Mouse (Mus musculus): Measurements from ENCODE around the gene Cdk8. TPM values are rescaled to one million over a fixed set of nuclear protein-coding genes. Genes with fewer than 3 reads are reported as not detected.

The Cdk8 gene
- polyA plus RNA-seq, 1 experiment from 2014 or later: 29.8 TPM

- no peaks in the 10 kb centered on the region for H3K4me1 ChIP-seq (ENCODE audit: insufficient read depth)
- no peaks in the 10 kb centered on the region for H3K9me3 ChIP-seq (ENCODE audit: low read depth, low read length)
- ATAC-seq (ENCODE audit: insufficient read depth) (no peak), DNase-seq (no peak)
- no peak overlapping the region for H3K4me2 ChIP-seq
- 80% methylated on average over 13 of the region's 13 CpGs for WGBS
- TF ChIP-seq CTCF (IDR thresholded peaks at IDR 0.05; ENCODE audit: low read depth): no peak
- H3K4me3 ChIP-seq (ENCODE audit: low read depth, low read length): no peak overlapping the region
- H3K9ac ChIP-seq: no peak overlapping the region
- no peak overlapping the region for H3K27ac ChIP-seq (ENCODE audit: low read depth)
- peaks cover 72% of the 10 kb centered on the region for H3K36me3 ChIP-seq (ENCODE audit: insufficient read depth)
- H3K27me3 ChIP-seq (ENCODE audit: insufficient read depth, low read length): no peaks in the 10 kb centered on the region
Observed at GRCm38 (mm10) chr5:146298807-146299519, 67.9 kb downstream of the Cdk8 start.

- H3K9me3 ChIP-seq (ENCODE audit: low read depth, low read length): no peaks in the 10 kb centered on the region
- no peak overlapping the region for H3K9ac ChIP-seq
- no peak overlapping the region for H3K27ac ChIP-seq (ENCODE audit: low read depth)
- DNase-seq: peak; percentile 63
- H3K27me3 ChIP-seq (ENCODE audit: insufficient read depth, low read length): no peaks in the 10 kb centered on the region
- no peak for TF ChIP-seq CTCF (IDR thresholded peaks at IDR 0.05; ENCODE audit: low read depth)
- WGBS: 80% methylated on average over 8 of the region's 8 CpGs
- no peak overlapping the region for H3K4me3 ChIP-seq (ENCODE audit: low read depth, low read length)
- peaks cover 71% of the 10 kb centered on the region for H3K36me3 ChIP-seq (ENCODE audit: insufficient read depth)
- ATAC-seq (ENCODE audit: insufficient read depth): no peak
- H3K4me1 ChIP-seq (ENCODE audit: insufficient read depth): no peaks in the 10 kb centered on the region
- H3K4me2 ChIP-seq: no peak overlapping the region
Observed at GRCm38 (mm10) chr5:146299520-146299870, 68.5 kb downstream of the Cdk8 start.

- Histone ChIP-seq H3K9me3 (ENCODE audit: low read depth, low read length) (no peaks in the 10 kb centered on the region), H3K4me2 (no peak overlapping the region), H3K9ac (no peak overlapping the region), H3K27me3 (ENCODE audit: insufficient read depth, low read length) (no peaks in the 10 kb centered on the region), H3K4me3 (ENCODE audit: low read depth, low read length) (no peak overlapping the region), H3K27ac (ENCODE audit: low read depth) (no peak overlapping the region), H3K36me3 (ENCODE audit: insufficient read depth) (peaks cover 43% of the 10 kb centered on the region), H3K4me1 (ENCODE audit: insufficient read depth) (no peaks in the 10 kb centered on the region)
- peak; percentile 82 for TF ChIP-seq CTCF (IDR thresholded peaks at IDR 0.05; ENCODE audit: low read depth)
- 83% methylated on average over 5 of the region's 5 CpGs for WGBS
- no peak; the same call in 1 of the 2 replicates for ATAC-seq (ENCODE audit: insufficient read depth)
- DNase-seq: peak; percentile 77
Observed at GRCm38 (mm10) chr5:146303470-146303869, 72.4 kb downstream of the Cdk8 start.

- Histone ChIP-seq H3K27ac (ENCODE audit: low read depth) (peak overlapping the region; percentile 47), H3K4me3 (ENCODE audit: low read depth, low read length) (no peak overlapping the region), H3K9ac (no peak overlapping the region), H3K4me2 (no peak overlapping the region), H3K27me3 (ENCODE audit: insufficient read depth, low read length) (no peaks in the 10 kb centered on the region), H3K9me3 (ENCODE audit: low read depth, low read length) (no peaks in the 10 kb centered on the region), H3K36me3 (ENCODE audit: insufficient read depth) (peaks cover 17% of the 10 kb centered on the region), H3K4me1 (ENCODE audit: insufficient read depth) (no peaks in the 10 kb centered on the region)
- WGBS: 67% methylated on average over 8 of the region's 8 CpGs
- TF ChIP-seq CTCF (IDR thresholded peaks at IDR 0.05; ENCODE audit: low read depth): no peak
- DNase-seq (no peak), ATAC-seq (ENCODE audit: insufficient read depth) (peak; percentile 32; the same call in 1 of the 2 replicates)
Observed at GRCm38 (mm10) chr5:146307046-146307743, 76.2 kb downstream of the Cdk8 start.

GRCm38 (mm10) chr5:146307744-146308096, 76.7 kb downstream of the Cdk8 start:
- 86% methylated on average over 4 of the region's 4 CpGs for WGBS
- H3K4me2 ChIP-seq: no peak overlapping the region
- peak overlapping the region; percentile 47 for H3K27ac ChIP-seq (ENCODE audit: low read depth)
- ATAC-seq (ENCODE audit: insufficient read depth) (peak; percentile 32), DNase-seq (no peak)
- H3K9ac ChIP-seq: no peak overlapping the region
- H3K4me3 ChIP-seq (ENCODE audit: low read depth, low read length): no peak overlapping the region
- no peaks in the 10 kb centered on the region for H3K9me3 ChIP-seq (ENCODE audit: low read depth, low read length)
- H3K36me3 ChIP-seq (ENCODE audit: insufficient read depth): peaks cover 17% of the 10 kb centered on the region
- H3K27me3 ChIP-seq (ENCODE audit: insufficient read depth, low read length): no peaks in the 10 kb centered on the region
- H3K4me1 ChIP-seq (ENCODE audit: insufficient read depth): no peaks in the 10 kb centered on the region
- TF ChIP-seq CTCF (IDR thresholded peaks at IDR 0.05; ENCODE audit: low read depth): no peak

- Histone ChIP-seq H3K9ac (peak overlapping the region; percentile 16; the same call in 1 of the 2 replicates), H3K27me3 (ENCODE audit: insufficient read depth, low read length) (no peaks in the 10 kb centered on the region), H3K36me3 (ENCODE audit: insufficient read depth) (no peaks in the 10 kb centered on the region), H3K4me1 (ENCODE audit: insufficient read depth) (peaks cover 26% of the 10 kb centered on the region), H3K4me3 (ENCODE audit: low read depth, low read length) (no peak overlapping the region), H3K9me3 (ENCODE audit: low read depth, low read length) (no peaks in the 10 kb centered on the region), H3K4me2 (peak overlapping the region; percentile 32), H3K27ac (ENCODE audit: low read depth) (peak overlapping the region; percentile 89)
- 55% methylated on average over 6 of the region's 6 CpGs for WGBS
- TF ChIP-seq CTCF (IDR thresholded peaks at IDR 0.05; ENCODE audit: low read depth): no peak
- ATAC-seq (ENCODE audit: insufficient read depth) (no peak), DNase-seq (no peak)
Observed at GRCm38 (mm10) chr5:146314538-146314937, 83.5 kb downstream of the Cdk8 start.

- 22% methylated on average over 14 of the region's 14 CpGs for WGBS
- peak; percentile 89 for ATAC-seq (ENCODE audit: insufficient read depth)
- H3K9ac ChIP-seq: peak overlapping the region; percentile 16; the same call in 1 of the 2 replicates
- H3K27me3 ChIP-seq (ENCODE audit: insufficient read depth, low read length): no peaks in the 10 kb centered on the region
- H3K9me3 ChIP-seq (ENCODE audit: low read depth, low read length): no peaks in the 10 kb centered on the region
- peaks cover 26% of the 10 kb centered on the region for H3K4me1 ChIP-seq (ENCODE audit: insufficient read depth)
- DNase-seq: peak; percentile 71
- no peak overlapping the region for H3K4me3 ChIP-seq (ENCODE audit: low read depth, low read length)
- no peak for TF ChIP-seq CTCF (IDR thresholded peaks at IDR 0.05; ENCODE audit: low read depth)
- no peaks in the 10 kb centered on the region for H3K36me3 ChIP-seq (ENCODE audit: insufficient read depth)
- H3K4me2 ChIP-seq: peak overlapping the region; percentile 32
- H3K27ac ChIP-seq (ENCODE audit: low read depth): peak overlapping the region; percentile 89
Observed at GRCm38 (mm10) chr5:146315268-146315921, 84.4 kb downstream of the Cdk8 start.

Data from lung, embryonic 14.5 days (tissue).